18 mouse cellular contexts compared by ENCODE assay signal in genomic region chr7:55880882-55881281, GRCm38 (mm10).
"Had no signal": no experiment of that assay in that cellular context is flagged by ENCODE, and none has a peak within 500 bp of the region (broad histone marks: within the 10 kb centered on the region; RNA-seq: fewer than 3 reads in every experiment).

No protein-coding gene starts in this region.

- H3K27ac ChIP-seq: kidney, postnatal 0 days; limb, embryonic 12.5 days; limb, embryonic 15.5 days; liver, embryonic 14.5 days; macrophage; midbrain, embryonic 12.5 days; neural tube, embryonic 12.5 days; stomach, postnatal 0 days had no signal

- H3K4me3 ChIP-seq: limb, embryonic 12.5 days; limb, embryonic 15.5 days; midbrain, embryonic 12.5 days; neural tube, embryonic 12.5 days had no signal

- DNase-seq: kidney, adult 2 months; kidney, postnatal 25 days; left cerebral cortex, postnatal 4 days; liver, postnatal 0 days; lung, embryonic 14.5 days; right cerebral cortex, adult 18-20 months; right cerebral cortex, postnatal 14 days; right cerebral cortex, postnatal 4 days; thymus, adult 18-20 months; thymus, postnatal 36 days had no signal
